Mouse (Mus musculus) midbrain, embryonic 11.5 days (tissue): Measurements from ENCODE around the gene Cln3. TPM values are rescaled to one million over a fixed set of nuclear protein-coding genes. Genes with fewer than 3 reads are reported as not detected.

Source experiments
- ATAC-seq: fragments of 200-750 bp; cut with Nextera tagmentation; 2 replicates; pipeline ENCODE4 v1.8.0; 2017; ENCODE audit warnings: moderate TSS enrichment, moderate library complexity; ENCODE audit not compliant: low FRiP score
- DNase-seq: peaks from one replicate; pipeline ENCODE4 v3.0.0; 2015; ENCODE audit warnings: low spot score; ENCODE audit errors: missing footprints
- H3K27ac ChIP-seq: fragments of 300-500 bp; sonication (generic); 2 replicates; pipeline ENCODE4 v1.5.1; 2014; ENCODE audit warnings: low read depth, low read length
- H3K27me3 ChIP-seq: fragments of 300-500 bp; sonication (generic); 2 replicates; pipeline ENCODE4 v1.6.1; 2014; ENCODE audit warnings: mild to moderate bottlenecking, low read length, moderate library complexity, mixed read lengths; ENCODE audit not compliant: control insufficient read depth, insufficient read depth
- H3K36me3 ChIP-seq: fragments of 300-500 bp; sonication (generic); 2 replicates; pipeline ENCODE4 v1.6.1; 2014; ENCODE audit warnings: mild to moderate bottlenecking, low read length, moderate library complexity, mixed read lengths; ENCODE audit not compliant: control insufficient read depth, insufficient read depth
- H3K4me1 ChIP-seq: fragments of 300-500 bp; sonication (generic); 2 replicates; pipeline ENCODE4 v1.6.1; 2014; ENCODE audit warnings: low read length; ENCODE audit not compliant: control insufficient read depth, insufficient read depth
- H3K4me2 ChIP-seq: fragments of 300-500 bp; sonication (generic); 2 replicates; pipeline ENCODE4 v1.6.1; 2014; ENCODE audit warnings: mild to moderate bottlenecking, moderate library complexity
- H3K4me3 ChIP-seq: fragments of 300-500 bp; sonication (generic); 2 replicates; pipeline ENCODE4 v1.5.1; 2014; ENCODE audit warnings: low read depth, low read length
- H3K9ac ChIP-seq: fragments of 300-500 bp; sonication (generic); 2 replicates; pipeline ENCODE4 v1.6.1; 2014; ENCODE audit warnings: low read length
- H3K9me3 ChIP-seq: fragments of 300-500 bp; sonication (generic); 2 replicates; pipeline ENCODE4 v1.6.1; 2016; ENCODE audit warnings: low read length; ENCODE audit not compliant: control insufficient read depth
- WGBS: fragments of 180-500 bp; shearing (Covaris S2); extraction: QIAGEN DNeasy Blood & Tissue Kit; methylation state at CpG from one replicate; pipeline ENCODE4 v1.1.7; 2014; 5-methylcytosine and 5-hydroxymethylcytosine counted together
- polyA plus RNA-seq: library from polyadenylated mRNA; unstranded; fragments of >200 nt; fragmentation: Nextera tagmentation; extraction: Ambion mirVana; gene quantifications from 2 replicates; pipeline ENCODE4 v1.2.1, GENCODE M21; 2014

The Cln3 gene
- polyA plus RNA-seq, 1 experiment from 2014 or later = 22.4 TPM

- DNase-seq (no peak), ATAC-seq (no peak)
- Histone ChIP-seq H3K27ac (no peak overlapping the region), H3K4me3 (no peak overlapping the region), H3K9me3 (no peaks in the 10 kb centered on the region), H3K4me2 (no peak overlapping the region), H3K9ac (no peak overlapping the region), H3K36me3 (no peaks in the 10 kb centered on the region), H3K27me3 (no peaks in the 10 kb centered on the region), H3K4me1 (no peaks in the 10 kb centered on the region)
- WGBS = 92% methylated on average over 1 of the region's 1 CpGs
These were observed 37.8 kb upstream of the Cln3 start for GRCm38 (mm10) chr7:126623381-126623780.

- WGBS = 87% methylated on average over 9 of the region's 9 CpGs
- no peaks in the 10 kb centered on the region for H3K9me3 ChIP-seq
- no peak overlapping the region for H3K4me3 ChIP-seq
- ATAC-seq (no peak), DNase-seq (no peak)
- H3K4me1 ChIP-seq = no peaks in the 10 kb centered on the region
- no peak overlapping the region for H3K4me2 ChIP-seq
- no peaks in the 10 kb centered on the region for H3K36me3 ChIP-seq
- H3K9ac ChIP-seq = no peak overlapping the region
- H3K27me3 ChIP-seq = no peaks in the 10 kb centered on the region
- H3K27ac ChIP-seq = no peak overlapping the region
These were observed 36.1 kb upstream of the Cln3 start for GRCm38 (mm10) chr7:126621452-126622359.

- no peaks in the 10 kb centered on the region for H3K27me3 ChIP-seq
- H3K27ac ChIP-seq = no peak overlapping the region
- 87% methylated on average over 10 of the region's 10 CpGs for WGBS
- no peak for DNase-seq
- no peak overlapping the region for H3K4me2 ChIP-seq
- H3K36me3 ChIP-seq = no peaks in the 10 kb centered on the region
- no peak overlapping the region for H3K9ac ChIP-seq
- ATAC-seq = no peak
- H3K9me3 ChIP-seq = no peaks in the 10 kb centered on the region
- no peak overlapping the region for H3K4me3 ChIP-seq
- H3K4me1 ChIP-seq = no peaks in the 10 kb centered on the region
These were observed 34.1 kb upstream of the Cln3 start for GRCm38 (mm10) chr7:126619559-126620275.

- Histone ChIP-seq H3K36me3 (no peaks in the 10 kb centered on the region), H3K27ac (no peak overlapping the region), H3K9me3 (no peaks in the 10 kb centered on the region), H3K4me1 (no peaks in the 10 kb centered on the region), H3K9ac (no peak overlapping the region), H3K27me3 (no peaks in the 10 kb centered on the region), H3K4me3 (no peak overlapping the region), H3K4me2 (no peak overlapping the region)
- ATAC-seq (no peak), DNase-seq (no peak)
- 76% methylated on average over 3 of the region's 3 CpGs for WGBS
These were observed 31.1 kb upstream of the Cln3 start for GRCm38 (mm10) chr7:126616707-126617106.

- no peaks in the 10 kb centered on the region for H3K36me3 ChIP-seq
- DNase-seq = no peak
These were observed 27.1 kb upstream of the Cln3 start for GRCm38 (mm10) chr7:126612736-126613135.

GRCm38 (mm10) chr7:126607796-126608195 is 22.2 kb upstream of the Cln3 start:
- Histone ChIP-seq H3K9ac (no peak overlapping the region), H3K27ac (no peak overlapping the region), H3K4me3 (no peak overlapping the region), H3K36me3 (no peaks in the 10 kb centered on the region), H3K27me3 (no peaks in the 10 kb centered on the region), H3K4me1 (no peaks in the 10 kb centered on the region), H3K4me2 (no peak overlapping the region), H3K9me3 (no peaks in the 10 kb centered on the region)
- WGBS = 85% methylated on average over 5 of the region's 5 CpGs
- DNase-seq (no peak), ATAC-seq (no peak)

More at GRCm38 (mm10) chr7:126612736-126613135, 27.1 kb upstream of the Cln3 start:
- H3K4me3 ChIP-seq = no peak overlapping the region
- H3K27me3 ChIP-seq = no peaks in the 10 kb centered on the region
- no peaks in the 10 kb centered on the region for H3K4me1 ChIP-seq
- no peak overlapping the region for H3K9ac ChIP-seq
- ATAC-seq = no peak
- 77% methylated on average over 3 of the region's 3 CpGs for WGBS
- no peaks in the 10 kb centered on the region for H3K9me3 ChIP-seq
- no peak overlapping the region for H3K27ac ChIP-seq
- H3K4me2 ChIP-seq = no peak overlapping the region

- no peak for DNase-seq
- Histone ChIP-seq H3K4me2 (no peak overlapping the region), H3K27me3 (no peaks in the 10 kb centered on the region), H3K27ac (no peak overlapping the region), H3K9ac (no peak overlapping the region), H3K36me3 (no peaks in the 10 kb centered on the region), H3K4me1 (no peaks in the 10 kb centered on the region), H3K9me3 (no peaks in the 10 kb centered on the region), H3K4me3 (no peak overlapping the region)
- 81% methylated on average over 3 of the region's 3 CpGs for WGBS
- no peak for ATAC-seq
These were observed 21.4 kb upstream of the Cln3 start for GRCm38 (mm10) chr7:126607064-126607463.

GRCm38 (mm10) chr7:126606611-126607010 is 21.0 kb upstream of the Cln3 start:
- Histone ChIP-seq H3K4me1 (no peaks in the 10 kb centered on the region), H3K4me3 (no peak overlapping the region), H3K27ac (no peak overlapping the region), H3K9ac (no peak overlapping the region), H3K9me3 (no peaks in the 10 kb centered on the region), H3K4me2 (no peak overlapping the region), H3K27me3 (no peaks in the 10 kb centered on the region), H3K36me3 (no peaks in the 10 kb centered on the region)
- ATAC-seq (no peak), DNase-seq (no peak)
- WGBS = 89% methylated on average over 5 of the region's 5 CpGs

GRCm38 (mm10) chr7:126602650-126603049 is 17.0 kb upstream of the Cln3 start:
- Histone ChIP-seq H3K4me2 (no peak overlapping the region), H3K36me3 (no peaks in the 10 kb centered on the region), H3K9ac (no peak overlapping the region), H3K4me3 (no peak overlapping the region), H3K27me3 (no peaks in the 10 kb centered on the region), H3K27ac (no peak overlapping the region), H3K9me3 (no peaks in the 10 kb centered on the region), H3K4me1 (no peaks in the 10 kb centered on the region)
- ATAC-seq (no peak), DNase-seq (no peak)
- 88% methylated on average over 3 of the region's 3 CpGs for WGBS
